Mouse (Mus musculus): Measurements from ENCODE around the gene Sgtb.

Gene Sgtb

DNA sequence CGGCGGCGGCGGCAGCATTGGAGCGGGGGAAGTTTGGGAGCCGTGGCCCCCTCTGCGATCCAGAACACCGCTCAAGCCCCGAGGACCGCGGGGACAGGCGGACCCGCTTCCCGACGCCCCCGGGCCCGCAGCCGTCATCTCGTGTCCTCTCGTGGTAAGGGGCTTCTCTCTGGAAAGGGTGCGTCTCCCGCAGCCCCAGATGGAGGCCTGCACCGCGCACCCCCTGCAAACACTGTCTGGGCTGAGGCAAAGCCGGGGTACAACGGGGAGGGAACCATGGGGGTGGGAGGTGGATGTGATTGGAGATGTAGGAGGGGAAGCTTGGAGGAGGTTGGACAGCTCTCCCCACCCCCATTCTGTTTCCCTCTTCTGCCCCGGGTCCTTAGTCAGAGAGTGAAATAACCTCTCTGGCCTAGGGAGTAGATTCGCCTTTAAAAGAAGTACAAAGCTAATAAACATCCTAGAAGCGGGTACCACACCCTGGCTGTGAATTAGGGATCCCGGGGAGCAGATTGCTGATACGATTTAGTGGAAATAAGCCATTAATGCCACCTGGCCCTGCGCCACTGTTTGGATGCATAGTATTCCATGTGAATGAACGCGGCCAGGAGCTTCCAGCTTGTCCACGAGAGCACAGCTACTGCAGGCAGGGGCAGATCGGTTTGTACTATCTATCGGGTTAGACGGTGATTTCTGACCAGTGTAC, 428 bp downstream of the Sgtb start:
- DNase-seq (ENCODE audit: low read depth) = peak; percentile 64

DNA sequence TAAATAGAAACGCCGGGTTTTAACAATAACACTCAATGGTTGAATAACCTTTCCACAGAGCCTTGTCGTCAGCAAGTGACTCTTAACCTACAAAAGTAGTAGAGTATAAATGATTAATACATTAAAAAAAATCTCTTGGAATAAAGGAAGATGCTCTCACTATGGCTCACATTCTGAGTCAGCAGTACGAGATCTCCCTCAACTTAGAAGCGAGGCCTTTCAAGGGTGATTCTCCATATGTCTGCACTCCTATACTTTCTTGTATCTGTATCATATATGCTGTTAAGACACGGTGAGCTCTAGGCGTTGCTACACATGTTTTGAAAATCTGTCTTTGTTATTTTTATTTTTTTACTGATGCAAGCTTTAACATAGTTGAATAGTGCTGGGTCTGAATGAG, 985 bp downstream of the Sgtb start:
- DNase-seq (ENCODE audit: low read depth) = peak; percentile 19

DNA sequence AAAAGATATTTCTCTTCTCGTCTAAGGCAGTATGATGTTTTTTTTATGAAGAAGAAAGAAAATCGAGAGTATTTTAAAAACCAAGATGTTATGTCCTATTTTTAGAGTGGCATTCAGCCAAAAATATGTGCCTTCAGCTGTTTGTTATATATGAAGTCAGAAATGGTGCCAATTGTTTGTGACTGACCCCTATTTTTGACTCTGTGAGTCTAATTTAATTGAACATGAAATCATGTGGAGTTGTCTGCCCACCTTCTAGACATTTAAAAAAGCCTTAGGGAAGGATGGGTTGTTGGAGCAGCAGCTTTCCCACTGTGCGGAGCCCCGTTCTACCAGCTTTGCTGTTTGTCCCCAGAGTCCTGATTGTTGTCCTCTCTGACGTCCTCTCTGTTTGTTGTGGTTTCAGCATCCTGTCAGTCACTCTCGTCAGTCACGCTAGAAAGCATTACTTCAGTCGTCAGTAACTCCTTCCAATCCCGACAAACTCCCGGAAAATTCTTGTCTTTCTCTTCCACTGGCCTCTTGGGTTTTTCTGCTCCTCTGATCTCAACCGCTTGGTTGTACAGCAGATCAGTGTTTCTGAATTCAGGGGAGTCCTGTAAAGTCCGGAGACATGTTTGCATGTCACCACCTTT, 2.8 kb downstream of the Sgtb start:
- no peak for DNase-seq (ENCODE audit: low read depth)

DNA sequence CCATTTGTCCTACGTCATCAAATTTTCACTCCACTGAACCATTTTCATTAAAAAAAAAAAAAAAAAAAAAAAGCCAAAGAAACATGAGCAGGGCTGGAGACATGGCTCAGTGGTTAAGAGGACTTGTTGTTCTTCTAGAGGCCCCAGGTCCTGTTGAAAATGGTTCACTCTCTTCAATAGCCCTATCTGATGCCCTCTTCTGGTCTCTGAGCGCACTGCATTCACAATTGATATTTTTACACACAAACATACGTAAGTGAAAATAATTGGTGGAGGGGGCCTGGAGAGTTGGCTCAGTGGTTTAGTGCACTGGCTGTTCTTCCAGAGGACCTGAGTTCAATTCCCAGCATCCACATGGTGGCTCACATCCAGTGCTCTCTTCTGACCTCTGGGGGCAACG, 4.2 kb downstream of the Sgtb start:
- peak; percentile 7 for DNase-seq (ENCODE audit: low read depth)

DNA sequence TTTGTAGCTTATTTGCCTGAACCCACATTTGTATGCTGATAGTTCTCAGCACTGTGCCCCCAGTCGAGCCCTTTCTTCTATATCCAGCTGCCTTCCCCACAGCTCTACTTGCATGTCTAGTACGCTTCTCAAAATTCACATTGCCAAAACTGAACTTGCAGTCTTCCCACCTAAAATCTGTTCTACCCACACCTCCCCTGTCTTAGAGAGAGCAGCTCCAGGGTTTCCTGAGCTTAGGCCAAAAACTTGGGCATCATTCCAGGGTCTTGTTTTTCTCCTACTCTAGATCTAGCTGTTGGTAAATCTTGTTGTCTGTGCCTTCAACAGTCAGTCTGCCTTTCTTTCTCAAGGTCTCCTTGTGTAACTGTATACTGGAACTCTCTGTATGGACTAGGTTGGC, 5.3 kb downstream of the Sgtb start:
- DNase-seq (ENCODE audit: low read depth) = no peak

DNA sequence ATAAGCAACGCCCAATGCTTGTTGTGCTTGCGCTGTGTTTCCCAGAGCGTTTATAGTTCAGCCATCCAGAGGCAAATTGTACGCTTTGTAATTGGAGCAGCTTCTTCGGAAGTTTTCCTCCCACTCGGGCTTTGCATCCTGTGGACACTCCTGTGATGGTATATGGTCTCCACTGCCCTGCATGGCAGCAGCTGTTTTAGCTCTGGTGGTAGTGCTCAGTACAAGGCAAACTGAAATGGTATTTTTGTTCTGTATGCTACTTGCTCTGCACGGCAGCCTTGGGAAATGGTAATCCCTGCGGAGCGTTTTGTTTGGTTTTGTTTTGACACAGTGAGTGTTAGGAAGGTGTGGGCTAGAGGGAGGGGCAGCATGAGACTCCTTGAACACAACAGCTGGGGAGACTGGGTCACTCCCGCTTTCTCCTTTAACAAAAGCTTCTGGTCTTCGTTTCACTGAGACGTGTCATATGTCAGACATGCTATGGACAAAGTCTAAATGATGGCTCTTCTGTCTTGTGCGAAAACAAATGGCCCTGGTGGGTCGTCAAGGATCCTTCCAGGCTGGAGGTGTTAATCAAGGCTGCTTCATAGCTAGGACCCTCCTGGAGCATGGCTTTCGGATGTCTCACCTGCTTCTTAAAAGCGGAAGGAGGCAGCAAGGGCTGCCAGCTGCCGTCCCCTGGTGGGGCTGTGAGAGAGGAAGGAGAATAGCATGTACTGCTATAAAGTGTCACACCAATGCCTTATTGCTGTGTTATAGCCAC, 12.7 kb downstream of the Sgtb start:
- DNase-seq (ENCODE audit: low read depth) = no peak

DNA sequence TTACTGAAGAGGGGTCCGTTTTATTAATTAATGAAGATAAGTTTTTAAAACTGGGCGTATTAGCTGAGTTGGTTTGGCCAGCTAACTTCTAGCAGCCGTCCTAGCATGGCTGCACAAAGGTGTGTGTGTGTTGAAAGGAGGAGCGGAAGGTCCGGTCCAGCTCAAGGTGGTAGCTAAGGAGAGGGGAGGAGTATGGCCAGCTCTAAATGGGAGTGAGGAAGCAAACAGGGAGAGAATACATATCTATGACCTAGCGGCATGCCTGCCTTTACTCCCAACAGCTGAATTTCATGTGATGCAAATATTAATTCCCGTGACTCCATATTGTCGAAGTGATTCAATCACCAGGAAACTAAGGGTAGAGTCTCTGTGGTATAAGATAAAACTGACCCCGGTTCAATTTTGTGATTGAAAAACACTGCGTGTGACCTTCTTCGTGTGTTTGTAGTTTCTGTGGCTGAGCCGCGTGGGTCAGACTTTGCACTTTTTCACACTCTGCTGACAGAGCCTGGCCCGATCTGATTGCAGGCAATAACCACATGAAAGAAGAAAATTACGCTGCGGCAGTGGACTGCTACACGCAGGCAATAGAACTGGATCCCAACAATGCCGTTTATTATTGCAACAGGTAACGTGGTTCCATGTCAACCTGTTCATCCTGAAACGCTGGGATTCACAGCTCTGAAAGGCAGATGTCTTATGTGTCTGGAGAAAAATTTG, 14.3 kb downstream of the Sgtb start:
- no peak for DNase-seq (ENCODE audit: low read depth)

DNA sequence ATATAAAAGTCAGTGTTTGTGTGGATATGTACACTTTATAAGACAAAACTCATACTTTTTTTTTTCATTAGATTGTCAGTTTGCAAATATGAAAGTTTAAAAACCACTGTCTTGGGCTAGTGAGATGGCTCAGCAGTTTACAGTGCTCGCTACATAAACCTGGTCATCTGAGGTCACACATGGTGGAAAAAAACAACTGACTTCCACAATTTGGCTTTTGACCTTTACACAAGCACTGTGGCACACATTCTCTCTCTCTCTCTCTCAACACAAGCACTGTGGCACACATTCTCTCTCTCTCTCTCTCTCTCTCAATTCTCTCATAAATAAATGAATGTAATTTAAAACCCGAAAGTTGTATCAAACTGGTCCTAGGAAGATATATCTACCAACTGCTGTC, 23.0 kb downstream of the Sgtb start:
- no peak for DNase-seq (ENCODE audit: low read depth)

DNA sequence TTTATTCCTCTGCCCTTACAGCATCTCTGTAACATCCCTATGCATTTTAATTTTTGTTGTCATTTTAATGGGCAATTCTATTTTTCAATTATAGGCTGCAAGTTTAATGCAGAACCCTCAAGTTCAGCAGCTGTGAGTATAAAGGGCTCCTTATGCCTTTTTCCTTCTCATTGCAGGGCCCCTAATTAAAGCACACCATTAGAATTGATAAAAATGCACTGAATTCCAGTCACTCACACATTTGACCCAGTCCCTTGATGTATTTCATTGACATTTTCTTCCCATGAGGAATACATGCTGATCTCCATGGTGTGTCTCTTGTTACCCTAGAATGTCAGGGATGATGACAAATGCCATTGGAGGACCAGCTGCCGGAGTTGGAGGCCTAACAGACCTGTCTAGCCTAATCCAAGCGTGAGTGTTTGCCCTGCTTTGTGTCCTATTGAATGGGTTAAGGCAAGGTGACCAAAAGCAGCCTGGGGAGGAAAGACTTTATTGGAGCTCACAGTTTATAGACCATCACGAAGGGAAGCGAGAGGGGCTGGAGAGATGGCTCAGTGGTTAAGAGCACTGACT, 25.1 kb downstream of the Sgtb start:
- DNase-seq (ENCODE audit: low read depth) = no peak

DNA sequence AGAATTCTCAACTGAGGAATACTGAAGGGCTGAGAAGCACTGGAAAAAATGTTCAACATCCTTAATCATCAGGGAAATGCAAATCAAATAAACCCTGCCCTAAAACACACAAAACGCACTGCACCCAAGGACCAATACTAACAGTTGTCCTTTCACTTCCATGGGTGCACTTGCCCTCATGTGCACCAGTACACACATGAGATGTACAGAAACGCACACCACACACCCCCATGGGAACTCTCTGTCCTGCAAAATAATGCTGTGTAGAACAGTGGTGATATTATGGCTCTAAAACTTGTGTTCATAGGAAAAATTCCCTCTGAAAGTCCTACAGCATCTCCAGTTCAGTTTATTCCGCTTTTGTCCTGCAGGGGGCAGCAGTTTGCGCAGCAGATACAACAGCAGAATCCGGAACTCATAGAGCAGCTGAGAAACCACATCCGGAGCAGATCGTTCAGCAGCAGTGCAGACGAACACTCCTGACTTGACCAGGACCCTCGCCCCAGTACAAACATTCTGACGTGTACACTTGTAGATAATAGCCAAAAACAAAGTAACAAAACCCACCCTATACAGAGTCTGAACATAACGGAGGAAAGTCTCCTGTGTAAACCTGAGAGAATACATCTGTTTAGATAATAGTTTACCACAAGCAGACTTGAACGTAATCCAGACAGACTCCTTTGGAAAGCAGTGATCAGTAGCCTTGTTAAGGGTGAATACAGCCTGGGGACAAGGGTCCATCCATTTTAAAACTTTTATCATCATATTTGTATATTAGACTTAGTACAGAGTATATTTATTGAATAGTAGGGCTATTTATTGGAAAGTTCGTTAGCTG, 30.0 kb downstream of the Sgtb start:
- peak; percentile 83 for DNase-seq (ENCODE audit: low read depth)

DNA sequence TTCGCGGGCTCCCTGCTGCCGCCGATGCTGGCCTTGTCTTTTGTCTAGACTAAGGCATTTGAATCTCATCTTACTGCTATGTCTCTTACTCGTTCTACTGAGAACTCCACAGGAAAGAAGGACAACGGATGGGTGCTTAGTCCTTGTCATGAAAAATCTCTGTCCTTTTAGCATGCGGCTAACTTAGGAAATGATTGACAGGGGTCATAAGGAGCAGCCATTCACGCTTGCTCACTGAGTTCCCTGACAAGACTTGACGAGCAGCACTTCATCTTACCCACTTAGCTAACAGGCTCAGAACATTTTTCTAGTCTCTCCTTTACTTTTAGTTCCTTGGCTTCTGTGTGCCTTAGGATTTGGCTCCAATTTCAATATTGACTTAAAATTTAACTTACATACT, 35.3 kb downstream of the Sgtb start:
- no peak for DNase-seq (ENCODE audit: low read depth)

DNA sequence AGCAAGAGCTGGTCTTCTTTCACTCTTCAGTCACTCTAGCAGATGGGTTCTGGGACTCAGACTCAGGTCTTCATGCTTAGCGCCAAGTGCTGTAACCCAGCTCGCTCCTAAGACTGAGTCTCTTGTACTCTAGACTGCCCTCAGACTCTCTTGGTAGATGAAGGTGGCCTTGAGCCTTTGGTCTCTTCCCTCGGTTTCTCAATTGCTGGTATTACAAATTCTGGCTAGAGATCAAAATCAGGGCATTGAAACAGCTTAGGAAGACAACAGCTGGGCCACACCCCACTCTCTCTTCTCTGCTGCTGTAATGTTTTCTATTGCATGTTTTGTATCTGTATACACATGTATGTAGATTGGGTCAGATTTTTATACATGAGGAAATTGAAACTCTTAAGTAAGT, 36.1 kb downstream of the Sgtb start:
- no peak for DNase-seq (ENCODE audit: low read depth)

DNA sequence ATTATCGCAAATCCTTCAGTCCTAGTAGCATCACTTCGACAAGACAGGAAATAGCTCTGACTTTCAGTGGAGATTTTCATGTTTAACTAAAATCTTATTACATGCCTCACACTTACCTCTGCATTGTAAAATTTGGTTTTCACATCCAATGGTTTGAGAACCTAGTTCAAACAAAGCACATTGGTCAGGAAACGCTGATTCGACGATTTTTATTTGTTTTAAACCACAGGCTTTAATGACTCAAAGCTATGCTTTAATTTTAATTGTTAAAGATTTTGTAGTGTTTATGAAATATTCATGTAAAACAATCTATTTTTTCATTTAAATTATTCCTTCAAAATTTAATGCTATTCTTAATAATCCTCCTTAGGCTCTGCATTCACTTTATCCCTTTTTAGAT, 44.6 kb downstream of the Sgtb start:
- DNase-seq (ENCODE audit: low read depth) = no peak

DNA sequence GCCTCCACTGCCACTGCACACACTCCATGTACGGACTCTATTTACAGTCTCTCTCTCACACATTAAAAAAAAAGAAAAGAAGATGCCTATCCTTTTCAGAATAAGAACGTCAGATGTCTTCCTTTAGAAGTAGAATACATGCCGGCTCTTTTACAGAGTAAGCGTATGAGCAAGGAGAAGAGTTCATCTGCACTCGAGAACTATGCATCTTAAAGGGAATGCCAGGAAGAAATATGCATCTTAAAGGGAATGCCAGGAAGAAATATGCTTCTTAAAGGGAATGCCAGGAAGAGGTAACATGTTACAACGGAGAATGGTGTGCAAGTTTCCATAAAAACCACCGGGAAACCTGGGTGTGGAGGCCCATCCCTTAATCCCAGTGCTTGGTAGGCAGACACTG, 45.6 kb downstream of the Sgtb start:
- DNase-seq (ENCODE audit: low read depth) = no peak

DNA sequence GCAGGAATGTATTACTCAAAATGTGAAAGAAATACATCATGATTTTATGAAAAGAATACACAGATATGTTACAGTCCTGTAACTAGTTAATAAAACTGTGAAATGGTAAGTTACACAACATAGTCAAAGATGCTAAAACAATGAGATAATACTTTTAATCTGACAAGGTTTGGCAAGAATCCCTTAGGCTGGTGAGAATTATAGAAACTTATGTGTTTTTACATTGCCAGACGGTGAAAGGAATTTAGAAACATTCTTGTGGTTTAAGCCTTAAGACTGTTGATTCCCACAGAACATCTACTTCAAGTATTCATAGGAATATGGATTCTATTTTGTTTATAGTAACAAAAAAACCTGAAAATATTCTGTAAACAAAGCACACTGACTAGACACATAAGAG, 46.1 kb downstream of the Sgtb start:
- peak; percentile 62 for DNase-seq (ENCODE audit: low read depth)

DNA sequence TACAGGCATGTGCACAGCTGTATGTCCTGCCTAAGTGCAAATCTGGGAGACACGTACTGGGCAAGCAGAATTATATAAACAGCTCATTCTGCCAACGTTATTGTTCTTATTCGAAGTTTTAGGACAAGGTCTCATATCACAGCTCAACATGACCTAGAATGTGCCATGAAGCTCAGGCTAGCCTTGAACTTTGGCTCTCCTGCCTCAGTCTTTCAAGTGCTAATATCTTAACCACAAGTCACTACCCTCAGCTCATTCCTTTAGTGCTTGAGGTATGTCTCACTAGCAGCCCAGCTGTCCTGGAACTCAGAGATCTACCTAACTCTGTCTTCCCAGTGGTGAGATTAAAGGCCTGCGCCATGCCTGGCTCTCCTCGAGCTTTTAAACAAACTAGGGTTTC, 62.2 kb downstream of the Sgtb start:
- no peak for DNase-seq (ENCODE audit: low read depth)

DNA sequence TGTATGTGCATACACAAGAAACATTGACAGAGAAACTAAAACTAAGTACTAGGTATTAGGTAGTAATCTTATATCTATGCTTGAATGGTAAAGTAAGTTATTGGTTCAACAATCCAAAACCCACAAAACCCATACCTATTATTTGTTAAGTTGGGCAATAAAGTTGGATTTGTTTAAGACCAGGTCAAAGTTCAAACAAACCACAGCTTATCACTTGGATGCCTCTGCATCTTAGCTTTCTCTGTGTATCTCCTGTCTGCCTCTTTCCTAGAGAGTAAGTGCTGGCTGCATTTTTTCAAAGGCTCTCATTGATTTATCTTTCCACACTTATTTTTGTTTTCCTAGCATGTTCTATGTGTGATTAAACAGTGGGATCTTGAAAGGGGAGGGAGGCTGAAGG, 63.0 kb downstream of the Sgtb start:
- no peak for DNase-seq (ENCODE audit: low read depth)

DNA sequence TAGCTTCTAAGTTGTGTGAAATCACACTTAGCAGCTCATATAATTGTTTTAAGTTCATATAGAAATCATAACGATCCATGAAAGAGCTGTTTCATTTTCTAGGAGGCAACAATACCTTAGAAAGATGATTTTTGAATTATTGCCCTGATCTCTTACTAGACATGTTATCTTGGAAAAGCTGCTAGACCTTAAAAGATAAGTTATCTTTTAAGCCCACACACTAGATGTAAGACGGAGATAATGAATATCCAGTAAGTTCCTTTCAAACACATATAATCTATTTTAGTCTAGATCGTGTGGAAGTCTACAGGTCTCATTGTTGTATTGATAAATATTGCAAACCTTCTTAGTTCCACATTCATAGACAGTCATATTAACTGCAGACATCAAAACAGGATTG, 67.3 kb downstream of the Sgtb start:
- DNase-seq (ENCODE audit: low read depth) = no peak

DNA sequence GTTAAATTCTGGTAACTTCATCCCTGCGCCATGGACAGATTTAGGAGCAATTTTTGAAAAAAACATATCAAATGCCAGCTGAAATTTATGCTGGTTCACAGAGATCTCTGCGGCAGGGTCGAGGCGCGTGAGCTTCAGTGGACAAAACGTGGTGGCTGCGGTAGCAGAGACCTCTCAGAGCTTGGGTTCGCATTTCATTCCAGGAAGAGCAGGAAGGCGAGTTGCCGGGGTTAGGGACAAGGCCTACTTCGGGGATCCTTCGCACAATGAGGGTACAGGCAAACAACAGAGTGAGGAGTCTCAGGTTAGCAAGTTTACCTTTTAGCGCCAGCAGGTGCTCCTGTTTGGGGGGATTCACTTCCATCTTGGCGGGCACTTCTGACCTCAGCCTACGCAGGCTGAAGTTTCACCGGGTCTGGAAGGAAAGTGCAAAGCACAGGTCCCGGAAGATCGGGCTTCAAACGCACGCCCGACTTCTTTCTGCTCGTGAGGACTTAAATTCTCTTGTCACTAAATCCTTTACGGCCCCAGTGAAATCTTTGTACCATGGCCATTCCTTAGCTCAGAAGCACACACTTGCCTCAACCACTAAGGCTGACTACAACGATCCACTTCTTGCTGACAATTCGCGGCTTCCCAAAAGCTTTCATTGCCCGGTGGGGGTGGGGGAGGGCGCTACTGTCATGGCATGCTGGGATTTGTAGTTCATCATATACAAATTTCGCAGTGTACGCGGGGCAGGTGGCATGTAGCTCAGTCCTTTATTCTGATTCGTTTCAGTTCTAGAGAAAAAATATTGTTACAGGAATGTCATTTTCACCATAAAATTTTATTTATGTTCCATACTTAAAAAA, 68.5 kb downstream of the Sgtb start, which contains the start of gene Trappc13:
TSS of gene Trappc13 (minus strand) at position 674 of the 854 bp plus-strand sequence.
- peak; percentile 87 for DNase-seq (ENCODE audit: low read depth)

DNA sequence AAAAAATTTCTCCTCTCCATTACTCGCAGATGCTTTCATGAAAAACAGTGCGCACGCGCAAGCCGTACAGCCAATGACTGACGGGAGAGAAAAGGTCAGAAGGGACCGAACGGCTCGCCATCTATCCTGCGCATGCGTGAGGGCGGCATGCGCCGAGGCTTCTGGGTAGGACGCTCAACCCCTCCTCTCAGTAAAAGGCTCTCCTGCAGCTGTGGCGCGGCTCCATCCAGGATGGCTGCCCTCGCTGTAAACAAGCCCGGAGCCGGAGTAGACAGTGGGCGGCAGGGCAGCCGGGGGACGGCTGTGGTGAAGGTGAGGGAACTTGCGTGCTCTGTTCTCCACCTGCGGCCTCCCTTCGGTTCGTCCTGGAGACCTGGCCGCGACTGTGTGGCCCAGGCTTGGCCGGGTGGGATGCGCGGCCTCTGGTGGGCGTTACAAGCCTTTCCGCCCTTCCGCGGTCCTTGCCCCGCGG, 69.1 kb downstream of the Sgtb start, which contains the start of gene Trim23:
TSS of gene Trim23 (plus strand) at position 148 of the 472 bp plus-strand sequence.
- peak; percentile 99 for DNase-seq (ENCODE audit: low read depth)

Data from NIH3T3 (cell line).